Mouse (Mus musculus): ENCODE results near the gene Usp22.
"Not testable (repeated sequence)": the region's sequence is repeated elsewhere in the genome, so short reads cannot be mapped to it uniquely, and the experiment has no call there.

The Usp22 gene

GRCm38 (mm10) chr11:61190776-61191175 lies 15.9 kb upstream of the Usp22 start:
- no peak for DNase-seq (ENCODE audit: low read depth)

- no peak for DNase-seq (ENCODE audit: low read depth)
Observed at GRCm38 (mm10) chr11:61183820-61184219, 9.0 kb upstream of the Usp22 start.

- no peak for DNase-seq (ENCODE audit: low read depth)
Observed at GRCm38 (mm10) chr11:61181624-61182023, 6.8 kb upstream of the Usp22 start.

- no peak for DNase-seq (ENCODE audit: low read depth)
Observed at GRCm38 (mm10) chr11:61180361-61180760, 5.5 kb upstream of the Usp22 start.

GRCm38 (mm10) chr11:61176321-61176720 lies 1.5 kb upstream of the Usp22 start:
- peak; percentile 78 for DNase-seq (ENCODE audit: low read depth)

GRCm38 (mm10) chr11:61175778-61176177 lies 923 bp upstream of the Usp22 start:
- no peak for DNase-seq (ENCODE audit: low read depth)

- DNase-seq (ENCODE audit: low read depth): peak; percentile 67
Observed at GRCm38 (mm10) chr11:61174291-61174820, 499 bp downstream of the Usp22 start.

GRCm38 (mm10) chr11:61173477-61173876 lies 1.4 kb downstream of the Usp22 start:
- not testable (repeated sequence) for DNase-seq (ENCODE audit: low read depth)

- DNase-seq (ENCODE audit: low read depth): no peak
Observed at GRCm38 (mm10) chr11:61170184-61170583, 4.7 kb downstream of the Usp22 start.

- DNase-seq (ENCODE audit: low read depth): no peak
Observed at GRCm38 (mm10) chr11:61164881-61165280, 10.0 kb downstream of the Usp22 start.

- DNase-seq (ENCODE audit: low read depth): no peak
Observed at GRCm38 (mm10) chr11:61164366-61164765, 10.5 kb downstream of the Usp22 start.

GRCm38 (mm10) chr11:61163341-61163740 lies 11.5 kb downstream of the Usp22 start:
- no peak for DNase-seq (ENCODE audit: low read depth)

GRCm38 (mm10) chr11:61162776-61163175 lies 12.1 kb downstream of the Usp22 start:
- no peak for DNase-seq (ENCODE audit: low read depth)

GRCm38 (mm10) chr11:61161121-61161520 lies 13.7 kb downstream of the Usp22 start:
- no peak for DNase-seq (ENCODE audit: low read depth)

GRCm38 (mm10) chr11:61159796-61160732 lies 14.8 kb downstream of the Usp22 start:
- DNase-seq (ENCODE audit: low read depth): peak; percentile 94

GRCm38 (mm10) chr11:61158141-61158540 lies 16.7 kb downstream of the Usp22 start:
- DNase-seq (ENCODE audit: low read depth): no peak

- DNase-seq (ENCODE audit: low read depth): peak; percentile 66
Observed at GRCm38 (mm10) chr11:61155727-61156126, 19.1 kb downstream of the Usp22 start.

GRCm38 (mm10) chr11:61150233-61151001 lies 24.4 kb downstream of the Usp22 start:
- DNase-seq (ENCODE audit: low read depth): no peak

GRCm38 (mm10) chr11:61147300-61147683 lies 27.6 kb downstream of the Usp22 start:
- no peak for DNase-seq (ENCODE audit: low read depth)

GRCm38 (mm10) chr11:61146645-61147299 lies 28.1 kb downstream of the Usp22 start:
- peak; percentile 60 for DNase-seq (ENCODE audit: low read depth)

- no peak for DNase-seq (ENCODE audit: low read depth)
Observed at GRCm38 (mm10) chr11:61145551-61145950, 29.3 kb downstream of the Usp22 start.

Data from 416B (cell line).